Comparison of ENCODE assay signal across 11 mouse cellular contexts in the genomic region with DNA sequence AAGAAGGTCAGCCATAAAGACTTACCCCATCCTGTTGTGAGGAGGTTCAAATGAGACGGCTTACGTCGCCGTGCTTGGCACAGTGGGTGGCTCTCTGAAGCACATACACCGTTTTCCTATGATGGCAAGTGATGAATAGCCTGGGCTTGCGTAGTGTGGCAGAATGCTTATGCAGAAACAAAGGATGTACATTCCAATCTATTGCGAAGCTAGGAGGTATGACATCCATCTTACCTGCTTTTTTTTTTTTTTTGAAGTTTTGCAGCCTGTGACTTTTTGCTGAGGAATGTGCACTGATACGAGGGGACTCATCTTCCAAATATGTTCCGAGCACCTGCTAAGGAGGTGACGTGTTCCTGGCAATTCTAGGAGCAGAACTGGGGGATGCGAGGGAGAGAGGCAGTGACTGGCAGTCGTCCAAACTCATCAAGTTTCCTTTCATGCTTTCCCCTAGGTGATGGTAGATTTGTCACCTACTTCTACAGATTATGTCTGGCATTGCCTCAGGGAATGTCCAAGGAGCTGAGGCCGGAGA.
DNase-seq lines count a peak whose midpoint lies in the region; ATAC-seq and TF ChIP-seq lines count a peak whose summit lies in the region.
"Had no signal": no experiment of that assay in that cellular context is flagged by ENCODE, and none has a peak within 500 bp of the region (broad histone marks: within the 10 kb centered on the region; RNA-seq: fewer than 3 reads in every experiment).

No protein-coding gene starts in this region.

- DNase-seq in forebrain, embryonic 10.5 days (ENCODE audit: extremely low spot score, low spot score): no peak
- DNase-seq in forebrain, embryonic 11.5 days (ENCODE audit: low spot score): no peak
- peak; percentile 58 for DNase-seq in lung, embryonic 14.5 days
- DNase-seq in lung, postnatal 25 days (ENCODE audit: low spot score): no peak
- DNase-seq in Muller cell, postnatal 12 days (ENCODE audit: inconsistent ontology term): peak; percentile 80
- no peak for DNase-seq in kidney, postnatal 25 days
- no peak for DNase-seq in liver
- DNase-seq: lung, postnatal 10 days; thymus, postnatal 36 days had no signal

- H3K9me3 ChIP-seq in forebrain, embryonic 10.5 days: no peaks in the 10 kb centered on the region
- H3K9me3 ChIP-seq in forebrain, embryonic 11.5 days (ENCODE audit: control insufficient read depth, low read length): no peaks in the 10 kb centered on the region
- H3K9me3 ChIP-seq in lung, embryonic 14.5 days (ENCODE audit: low read depth, low read length): no peaks in the 10 kb centered on the region
- no peaks in the 10 kb centered on the region for H3K9me3 ChIP-seq in intestine, postnatal 0 days (ENCODE audit: control insufficient read depth)
- H3K9me3 ChIP-seq: limb, embryonic 12.5 days had no signal

- peaks cover 57% of the 10 kb centered on the region for H3K4me1 ChIP-seq in forebrain, embryonic 10.5 days
- 0 out of 2 replicates have a peak, but pooled peaks cover 2% of the 10 kb centered on the region for H3K4me1 ChIP-seq in forebrain, embryonic 11.5 days (replicated peaks; ENCODE audit: control insufficient read depth, insufficient read depth, low read length)
- H3K4me1 ChIP-seq in lung, embryonic 14.5 days (ENCODE audit: insufficient read depth): peaks cover 34% of the 10 kb centered on the region
- peaks cover 37% of the 10 kb centered on the region for H3K4me1 ChIP-seq in intestine, postnatal 0 days (replicated peaks; ENCODE audit: control insufficient read depth, insufficient read depth, low read length)

- H3K36me3 ChIP-seq in forebrain, embryonic 10.5 days (replicated peaks): no peaks in the 10 kb centered on the region
- no peaks in the 10 kb centered on the region for H3K36me3 ChIP-seq in forebrain, embryonic 11.5 days (ENCODE audit: control insufficient read depth, insufficient read depth, low read length)
- H3K36me3 ChIP-seq in lung, embryonic 14.5 days (ENCODE audit: insufficient read depth): no peaks in the 10 kb centered on the region
- H3K36me3 ChIP-seq in intestine, postnatal 0 days (ENCODE audit: control insufficient read depth, insufficient read depth): no peaks in the 10 kb centered on the region
- H3K36me3 ChIP-seq: limb, embryonic 12.5 days had no signal

- H3K9ac ChIP-seq in forebrain, embryonic 11.5 days (ENCODE audit: low read length): no peak overlapping the region
- H3K9ac ChIP-seq in lung, embryonic 14.5 days: no peak overlapping the region
- H3K9ac ChIP-seq in intestine, postnatal 0 days (ENCODE audit: low read depth, low read length): no peak overlapping the region
- H3K9ac ChIP-seq: limb, embryonic 12.5 days had no signal

- no peak overlapping the region for H3K4me3 ChIP-seq in forebrain, embryonic 10.5 days
- no peak overlapping the region for H3K4me3 ChIP-seq in forebrain, embryonic 11.5 days (ENCODE audit: low read depth, low read length)
- no peak overlapping the region for H3K4me3 ChIP-seq in lung, embryonic 14.5 days (ENCODE audit: low read depth, low read length)
- H3K4me3 ChIP-seq in intestine, postnatal 0 days (ENCODE audit: low read depth, low read length): no peak overlapping the region
- H3K4me3 ChIP-seq: limb, embryonic 12.5 days had no signal

- TF ChIP-seq CTCF in lung, embryonic 14.5 days (IDR thresholded peaks at IDR 0.05; ENCODE audit: low read depth): no peak
- no peak for TF ChIP-seq CTCF in intestine, postnatal 0 days (IDR thresholded peaks at IDR 0.05; ENCODE audit: low read depth)

- no peak for ATAC-seq in forebrain, embryonic 11.5 days (replicated peaks; ENCODE audit: low FRiP score)
- no peak for ATAC-seq in lung, embryonic 14.5 days (ENCODE audit: insufficient read depth)
- ATAC-seq in intestine, postnatal 0 days: no peak

- 80% methylated on average over 13 of the region's 13 CpGs for WGBS in forebrain, embryonic 10.5 days
- 74% methylated on average over 13 of the region's 13 CpGs for whole genome bisulfite sequencing in forebrain, embryonic 11.5 days
- WGBS in lung, embryonic 14.5 days: 35% methylated on average over 13 of the region's 13 CpGs
- WGBS in intestine, postnatal 0 days: 69% methylated on average over 13 of the region's 13 CpGs

- H3K27ac ChIP-seq in forebrain, embryonic 10.5 days: peak overlapping the region; percentile 48; the same call in 1 of the 2 replicates
- H3K27ac ChIP-seq in forebrain, embryonic 11.5 days (ENCODE audit: low read depth, low read length): no peak overlapping the region
- no peak overlapping the region for H3K27ac ChIP-seq in lung, embryonic 14.5 days (ENCODE audit: low read depth)
- H3K27ac ChIP-seq in intestine, postnatal 0 days (ENCODE audit: low read depth, low read length): peak overlapping the region; percentile 76; the same call in 1 of the 2 replicates
- H3K27ac ChIP-seq: limb, embryonic 12.5 days had no signal

- peaks cover 14% of the 10 kb centered on the region for H3K27me3 ChIP-seq in forebrain, embryonic 10.5 days (ENCODE audit: poor library complexity, severe bottlenecking)
- H3K27me3 ChIP-seq in forebrain, embryonic 11.5 days (ENCODE audit: control insufficient read depth, insufficient read depth, low read length): no peaks in the 10 kb centered on the region
- H3K27me3 ChIP-seq in lung, embryonic 14.5 days (ENCODE audit: insufficient read depth, low read length): no peaks in the 10 kb centered on the region
- H3K27me3 ChIP-seq in intestine, postnatal 0 days (replicated peaks; ENCODE audit: control insufficient read depth, insufficient read depth, low read length): no peaks in the 10 kb centered on the region

- H3K4me2 ChIP-seq in forebrain, embryonic 11.5 days (ENCODE audit: low read depth, low read length, severe bottlenecking): no peak overlapping the region
- H3K4me2 ChIP-seq in lung, embryonic 14.5 days: no peak overlapping the region
- H3K4me2 ChIP-seq in intestine, postnatal 0 days (replicated peaks; ENCODE audit: low read depth): no peak overlapping the region
- H3K4me2 ChIP-seq: limb, embryonic 12.5 days had no signal

Comparison
In these comparisons a context has a peak if more than half of its experiments do, and no peak if none do; other contexts are left out.
1. DNase-seq: peak in lung, embryonic 14.5 days (single experiment) and Muller cell, postnatal 12 days (single experiment); none in forebrain, embryonic 10.5 days (single experiment), forebrain, embryonic 11.5 days (single experiment), lung, postnatal 25 days (single experiment), kidney, postnatal 25 days (0 of 2) and liver (single experiment).
2. H3K27ac ChIP-seq: peak in forebrain, embryonic 10.5 days (single experiment) and intestine, postnatal 0 days (single experiment); none in forebrain, embryonic 11.5 days (single experiment) and lung, embryonic 14.5 days (single experiment).